Mouse (Mus musculus) spleen, embryonic (tissue): Measurements from ENCODE around the gene Thrap3.
"Not testable (repeated sequence)": the region's sequence is repeated elsewhere in the genome, so short reads cannot be mapped to it uniquely, and the experiment has no call there.

Source experiments
- CTCF ChIA-PET: fragments of 350-600 bp; sonication (Branson Sonifier 250); formaldehyde crosslinking; loops from one replicate; lab custom pipeline; 2022; lab: Charles Lee

The Thrap3 gene

GRCm38 (mm10) chr4:126170737-126171136 is 31.8 kb downstream of the Thrap3 start:
- CTCF ChIA-PET: not testable (repeated sequence)

- CTCF ChIA-PET: interaction anchor here (0.7 kb wide), 1 partner anchor 725 kb away, joined by 3 read pairs; no protein-coding TSS in a partner anchor
Observed at GRCm38 (mm10) chr4:126168851-126169250, 33.7 kb downstream of the Thrap3 start.

GRCm38 (mm10) chr4:126166084-126166483 is 36.5 kb downstream of the Thrap3 start:
- CTCF ChIA-PET: no interaction called here

GRCm38 (mm10) chr4:126165092-126165491 is 37.5 kb downstream of the Thrap3 start:
- CTCF ChIA-PET: not testable (repeated sequence)

- CTCF ChIA-PET: no interaction called here
Observed at GRCm38 (mm10) chr4:126163685-126164084, 38.9 kb downstream of the Thrap3 start.

GRCm38 (mm10) chr4:126163067-126163659 is 39.4 kb downstream of the Thrap3 start, which contains the start of gene Sh3d21:
Gene Sh3d21 (minus strand): TSS chr4:126163491.
- CTCF ChIA-PET: interaction anchor here (0.6 to 1.0 kb wide), 3 partner anchors 20 to 391 kb away, joined by 3 to 7 read pairs (median 4); no protein-coding TSS in a partner anchor

GRCm38 (mm10) chr4:126162544-126163066 is 40.0 kb downstream of the Thrap3 start:
- CTCF ChIA-PET: interaction anchor here (0.6 to 1.0 kb wide), 4 partner anchors 20 to 392 kb away, joined by 3 to 7 read pairs (median 4); no protein-coding TSS in a partner anchor

- CTCF ChIA-PET: interaction anchor here (0.8 kb wide), 1 partner anchor 116 kb away, joined by 3 read pairs; no protein-coding TSS in a partner anchor
Observed at GRCm38 (mm10) chr4:126161986-126162385, 40.6 kb downstream of the Thrap3 start.

GRCm38 (mm10) chr4:126161456-126161855 is 41.1 kb downstream of the Thrap3 start:
- CTCF ChIA-PET: interaction anchor here (0.8 kb wide), 1 partner anchor 116 kb away, joined by 3 read pairs; no protein-coding TSS in a partner anchor

- CTCF ChIA-PET: no interaction called here
Observed at GRCm38 (mm10) chr4:126160981-126161380, 41.6 kb downstream of the Thrap3 start.

- CTCF ChIA-PET: no interaction called here
Observed at GRCm38 (mm10) chr4:126159455-126159854, 43.1 kb downstream of the Thrap3 start.

- CTCF ChIA-PET: no interaction called here
Observed at GRCm38 (mm10) chr4:126157562-126157961, 45.0 kb downstream of the Thrap3 start.

GRCm38 (mm10) chr4:126156617-126157016 is 45.9 kb downstream of the Thrap3 start:
- CTCF ChIA-PET: no interaction called here

- CTCF ChIA-PET: no interaction called here
Observed at GRCm38 (mm10) chr4:126155869-126156268, 46.7 kb downstream of the Thrap3 start.

GRCm38 (mm10) chr4:126155183-126155582 is 47.4 kb downstream of the Thrap3 start:
- CTCF ChIA-PET: interaction anchor here (0.7 kb wide), 1 partner anchor 148 kb away, joined by 3 read pairs; no protein-coding TSS in a partner anchor

- CTCF ChIA-PET: no interaction called here
Observed at GRCm38 (mm10) chr4:126152864-126153263, 49.7 kb downstream of the Thrap3 start.

GRCm38 (mm10) chr4:126151701-126152440 is 50.7 kb downstream of the Thrap3 start:
- CTCF ChIA-PET: interaction anchor here (0.5 kb wide), 1 partner anchor 43 kb away, joined by 6 read pairs; no protein-coding TSS in a partner anchor

GRCm38 (mm10) chr4:126150949-126151320 is 51.6 kb downstream of the Thrap3 start:
- CTCF ChIA-PET: no interaction called here

GRCm38 (mm10) chr4:126150297-126150948 is 52.1 kb downstream of the Thrap3 start:
- CTCF ChIA-PET: no interaction called here

GRCm38 (mm10) chr4:126149798-126150197 is 52.8 kb downstream of the Thrap3 start:
- CTCF ChIA-PET: no interaction called here

GRCm38 (mm10) chr4:126149041-126149676 is 53.4 kb downstream of the Thrap3 start:
- CTCF ChIA-PET: no interaction called here
